Mouse (Mus musculus) CH12.LX (cell line): ENCODE measurements around the gene Zeb2. TPM values are rescaled to one million over a fixed set of nuclear protein-coding genes. Genes with fewer than 3 reads are reported as not detected.
A peak's percentile ranks its signal among the peaks of the same experiment; 100 is the strongest.

Experiments
- DNase-seq: peaks from one replicate; pipeline ENCODE4 v3.0.0-alpha.2; 2013; ENCODE audit errors: extremely low read depth
- H3K27ac ChIP-seq: 2 replicates; pipeline ENCODE4 v1.5.1; 2012; ENCODE audit warnings: low read depth, mild to moderate bottlenecking, control low read depth, moderate library complexity; ENCODE audit not compliant: insufficient read depth
- H3K27me3 ChIP-seq: replicated peaks from 2 replicates; pipeline ENCODE3; 2012; ENCODE audit warnings: inconsistent platforms
- H3K36me3 ChIP-seq, 2 experiments: replicated peaks in 1 of 2; 2 replicates each; pipeline versions ENCODE3 to v1.6.1; 2012; ENCODE audit warnings: inconsistent platforms in 1 of 2, low read length in 1 of 2, mild to moderate bottlenecking in 1 of 2, mixed read lengths in 1 of 2, moderate library complexity in 1 of 2; ENCODE audit not compliant: control insufficient read depth in 1 of 2, insufficient read depth in 1 of 2
- H3K4me1 ChIP-seq, 2 experiments: 2 replicates each; pipeline ENCODE4 v1.6.1; 2012; ENCODE audit warnings: inconsistent platforms in 1 of 2, moderate library complexity in 1 of 2; ENCODE audit not compliant: insufficient read depth in 2 of 2, control insufficient read depth in 1 of 2
- H3K4me2 ChIP-seq: 2 replicates; pipeline ENCODE4 v1.6.1; 2012; ENCODE audit warnings: low read depth, mild to moderate bottlenecking, control low read depth; ENCODE audit not compliant: poor library complexity, insufficient read depth, severe bottlenecking
- H3K4me3 ChIP-seq, 3 experiments: fragments of 150-350 bp in 1 of 3; sonication (generic) in 1 of 3; replicated peaks in 1 of 3; 2 replicates each; pipeline versions ENCODE3 to v1.5.1; 2011 to 2012; ENCODE audit warnings: low read depth in 2 of 3, low read length in 2 of 3, mild to moderate bottlenecking in 2 of 3, moderate library complexity in 2 of 3, control low read depth in 1 of 3, improper control_type of control experiment in 1 of 3, inconsistent platforms in 1 of 3, mixed read lengths in 1 of 3; ENCODE audit not compliant: poor library complexity in 1 of 3
- H3K79me2 ChIP-seq: replicated peaks from 2 replicates; pipeline ENCODE4 v1.6.1; 2012; ENCODE audit warnings: mild to moderate bottlenecking, moderate library complexity; ENCODE audit not compliant: control insufficient read depth, poor library complexity, insufficient read depth, severe bottlenecking; ENCODE audit errors: extremely low read depth
- H3K9ac ChIP-seq: 2 replicates; pipeline ENCODE4 v1.6.1; 2012; ENCODE audit warnings: low read depth, mild to moderate bottlenecking, control low read depth, moderate library complexity; ENCODE audit not compliant: insufficient read depth
- H3K9me3 ChIP-seq: replicated peaks from 2 replicates; pipeline ENCODE3; 2012; ENCODE audit warnings: low read length, inconsistent platforms, mixed read lengths
- CHD1 ChIP-seq: IDR thresholded peaks from 2 replicates; pipeline ENCODE4 v1.6.1; 2012; ENCODE audit warnings: low read depth, low read length, improper control_type of control experiment, inconsistent platforms
- CHD2 ChIP-seq: IDR thresholded peaks from 2 replicates; pipeline ENCODE4 v1.6.1; 2011; ENCODE audit warnings: low read length, improper control_type of control experiment
- E2F4 ChIP-seq: IDR thresholded peaks from 2 replicates; pipeline ENCODE4 v1.6.1; 2011; ENCODE audit warnings: low read depth, low read length, improper control_type of control experiment; ENCODE audit not compliant: insufficient replicate concordance
- ETS1 ChIP-seq: conservative IDR thresholded peaks from 2 replicates; pipeline ENCODE4 v1.6.1; 2012; ENCODE audit warnings: low read depth, mild to moderate bottlenecking, inconsistent platforms, low read length, improper control_type of control experiment, moderate library complexity
- GABPA ChIP-seq: IDR thresholded peaks from 2 replicates; pipeline ENCODE4 v1.6.1; 2012; ENCODE audit warnings: low read depth, low read length, improper control_type of control experiment, inconsistent platforms; ENCODE audit not compliant: insufficient replicate concordance
- JUN ChIP-seq: IDR thresholded peaks from 2 replicates; pipeline ENCODE4 v1.6.1; 2011; ENCODE audit warnings: low read depth, mild to moderate bottlenecking, low read length, improper control_type of control experiment, moderate library complexity; ENCODE audit not compliant: insufficient read depth
- KAT2A ChIP-seq: IDR thresholded peaks from 2 replicates; pipeline ENCODE4 v1.6.1; 2012; ENCODE audit warnings: low read length, improper control_type of control experiment, inconsistent platforms; ENCODE audit not compliant: insufficient replicate concordance
- MAFK ChIP-seq: IDR thresholded peaks from 2 replicates; pipeline ENCODE4 v1.6.1; 2011; ENCODE audit warnings: low read length, improper control_type of control experiment; ENCODE audit not compliant: insufficient replicate concordance
- MEF2A ChIP-seq: IDR thresholded peaks from 2 replicates; pipeline ENCODE4 v1.6.1; 2014; ENCODE audit warnings: low read depth, mild to moderate bottlenecking, inconsistent platforms, low read length, improper control_type of control experiment, borderline replicate concordance
- NRF1 ChIP-seq: IDR thresholded peaks from 2 replicates; pipeline ENCODE4 v1.6.1; 2014; ENCODE audit warnings: low read depth, mild to moderate bottlenecking, inconsistent platforms, low read length, improper control_type of control experiment, moderate library complexity
- PAX5 ChIP-seq: IDR thresholded peaks from 2 replicates; pipeline ENCODE4 v1.6.1; 2012; ENCODE audit warnings: low read length, inconsistent platforms, mixed read lengths
- POLR2AphosphoS2 ChIP-seq: IDR thresholded peaks from 2 replicates; pipeline ENCODE4 v1.6.1; 2011; ENCODE audit warnings: low read depth, low read length, improper control_type of control experiment
- RAD21 ChIP-seq: IDR thresholded peaks from 2 replicates; pipeline ENCODE4 v1.6.1; 2011; ENCODE audit warnings: low read depth, mild to moderate bottlenecking, low read length, improper control_type of control experiment, moderate library complexity
- RCOR1 ChIP-seq: conservative IDR thresholded peaks from 2 replicates; pipeline ENCODE4 v1.6.1; 2012; ENCODE audit warnings: low read depth, mild to moderate bottlenecking, inconsistent platforms, low read length, improper control_type of control experiment
- SIN3A ChIP-seq: IDR thresholded peaks from 2 replicates; pipeline ENCODE4 v1.6.1; 2012; ENCODE audit warnings: low read length, improper control_type of control experiment, inconsistent platforms
- TCF12 ChIP-seq: IDR thresholded peaks from 2 replicates; pipeline ENCODE4 v1.6.1; 2014; ENCODE audit warnings: low read depth, mild to moderate bottlenecking, inconsistent platforms, low read length, improper control_type of control experiment
- UBTF ChIP-seq: IDR thresholded peaks from 2 replicates; pipeline ENCODE4 v1.6.1; 2012; ENCODE audit warnings: low read depth, mild to moderate bottlenecking, inconsistent platforms, low read length, improper control_type of control experiment, moderate library complexity
- USF2 ChIP-seq: conservative IDR thresholded peaks from 2 replicates; pipeline ENCODE4 v1.6.1; 2011; ENCODE audit warnings: low read depth, low read length, improper control_type of control experiment
- dilution Hi-C: fragments of 300-500 bp; cut with MboI; formaldehyde crosslinking; loops from 2 replicates; pipeline ENCODE4 v1.14.3; 2020; ENCODE audit warnings: low sequenced_read_pairs; ENCODE audit not compliant: extremely low pct_unique_long_range_greater_than_20kb, extremely low pct_ligation_motif_present
- in situ Hi-C: fragments of 300-500 bp; cut with MboI; formaldehyde crosslinking; loops from 3 replicates; pipeline ENCODE4 v1.14.3; 2019; ENCODE audit warnings: low sequenced_read_pairs, low pct_ligation_motif_present, low pct_unique_long_range_greater_than_20kb, mixed read lengths
- polyA plus RNA-seq: library from polyadenylated mRNA; unstranded; fragments of >175 nt; gene quantifications from 2 replicates; pipeline ENCODE4 v1.2.1, GENCODE M21; 2012; ENCODE audit warnings: low read depth; ENCODE audit not compliant: insufficient read length
- total RNA-seq, 2 experiments: library from RNA; depleted of rRNA; stranded (reverse); fragments of 300-350 nt in 1 of 2; fragments of >200 nt in 1 of 2; gene quantifications; 2 replicates each; pipeline ENCODE4 v1.2.3; 2012 to 2014

The Zeb2 gene
- total and polyA plus RNA-seq, 3 experiments = 12.9 to 25.8 (median 20.8) TPM

DNA sequence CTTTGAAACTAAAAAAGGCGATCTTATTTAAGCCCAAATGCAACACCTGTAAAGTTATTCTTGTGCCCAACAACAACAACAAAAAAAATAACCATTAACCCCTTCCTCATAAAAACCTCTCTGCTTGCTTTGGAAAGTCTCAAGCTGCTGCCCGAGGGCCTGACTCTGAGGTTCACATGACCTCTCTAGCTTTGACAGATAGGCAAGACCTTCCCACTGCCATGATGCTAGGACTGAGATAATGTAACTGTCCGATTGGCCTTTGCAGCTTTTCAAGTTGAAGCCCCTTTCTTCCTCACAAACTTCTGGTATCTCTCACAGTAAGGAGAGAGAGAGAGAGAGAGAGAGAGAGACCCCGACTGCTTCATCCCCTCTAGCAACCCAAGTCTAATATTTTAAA is 16.2 kb downstream of the Zeb2 start:
- TF ChIP-seq MEF2A = no peak
- no peak for TF ChIP-seq ETS1
- no peak for TF ChIP-seq UBTF
- TF ChIP-seq MAFK = no peak
- TF ChIP-seq SIN3A = no peak
- no peak for TF ChIP-seq RCOR1
- TF ChIP-seq CHD2 = no peak
- TF ChIP-seq E2F4 = no peak
- no peak for TF ChIP-seq TCF12
- no peak for TF ChIP-seq KAT2A
- TF ChIP-seq CHD1 = no peak
- no peak for TF ChIP-seq PAX5
- TF ChIP-seq GABPA = no peak
- in situ Hi-C loops (loop anchor here (10.0 to 25.0 kb wide), 3 partner anchors 176 to 1336 kb away; partner anchors contain the start of gene Gtdc1), dilution Hi-C loops (no loop called here)
- H3K79me2 ChIP-seq = peaks cover 89% of the 10 kb centered on the region
- no peaks in the 10 kb centered on the region for H3K9me3 ChIP-seq
- H3K4me2 ChIP-seq = peak overlapping the region; percentile 80; the same call in 1 of the 2 replicates
- peak overlapping the region; percentile 62; the same call in 1 of the 2 replicates for H3K9ac ChIP-seq
- peak overlapping the region; percentile 53; the same call in 1 of the 2 replicates for H3K27ac ChIP-seq
- peaks cover 11 to 18% of the 10 kb centered on the region in 2 experiments for H3K36me3 ChIP-seq
- no peak for DNase-seq
- H3K4me3 ChIP-seq = no peak overlapping the region
- H3K27me3 ChIP-seq = no peaks in the 10 kb centered on the region
- peaks cover 6 to 70% of the 10 kb centered on the region in 2 experiments; a peak in 3 of 4 replicates for H3K4me1 ChIP-seq

DNA sequence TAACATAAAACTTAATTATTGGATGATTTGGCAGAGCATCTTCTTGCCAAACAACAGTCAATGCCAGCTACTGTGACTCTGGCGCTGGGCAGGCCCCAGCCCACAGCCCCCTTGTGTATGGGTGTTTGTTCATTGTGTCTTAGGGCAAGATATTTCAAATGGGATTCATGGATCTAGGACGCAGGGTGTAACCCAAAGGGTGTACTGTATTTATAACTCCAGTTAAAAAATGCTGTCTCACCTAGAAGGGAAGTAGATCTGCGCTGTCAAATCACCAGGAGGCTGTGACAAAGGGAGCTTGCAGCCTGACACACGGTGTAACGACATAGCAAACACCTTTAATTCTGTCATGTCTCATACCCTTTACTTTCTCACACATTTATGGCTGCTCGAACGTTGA is 16.6 kb downstream of the Zeb2 start:
- peaks cover 89% of the 10 kb centered on the region for H3K79me2 ChIP-seq
- peaks cover 6 to 70% of the 10 kb centered on the region in 2 experiments; a peak in 3 of 4 replicates for H3K4me1 ChIP-seq
- peaks cover 11 to 20% of the 10 kb centered on the region in 2 experiments for H3K36me3 ChIP-seq
- no peaks in the 10 kb centered on the region for H3K9me3 ChIP-seq
- H3K4me3 ChIP-seq = no peak overlapping the region
- no peak for DNase-seq
- in situ Hi-C loops = loop anchor here (10.0 to 25.0 kb wide), 3 partner anchors 176 to 1337 kb away; partner anchors contain the start of gene Gtdc1
- dilution Hi-C loops = no loop called here
- no peaks in the 10 kb centered on the region for H3K27me3 ChIP-seq
- TF ChIP-seq NRF1 (no peak), RAD21 (no peak), PAX5 (no peak), RCOR1 (no peak), POLR2AphosphoS2 (no peak), MAFK (no peak), JUN (no peak), USF2 (no peak)
- H3K27ac ChIP-seq = peak overlapping the region; percentile 53; the same call in 1 of the 2 replicates
- H3K9ac ChIP-seq = peak overlapping the region; percentile 62; the same call in 1 of the 2 replicates
- H3K4me2 ChIP-seq = peak overlapping the region; percentile 80
